Mouse (Mus musculus): Measurements from ENCODE around the gene Cdk2. TPM values are rescaled to one million over a fixed set of nuclear protein-coding genes. Genes with fewer than 3 reads are reported as not detected.
A peak's percentile ranks its signal among the peaks of the same experiment; 100 is the strongest.

Gene Cdk2
- polyA plus RNA-seq, 1 experiment from 2014 or later, result 100 TPM

DNA sequence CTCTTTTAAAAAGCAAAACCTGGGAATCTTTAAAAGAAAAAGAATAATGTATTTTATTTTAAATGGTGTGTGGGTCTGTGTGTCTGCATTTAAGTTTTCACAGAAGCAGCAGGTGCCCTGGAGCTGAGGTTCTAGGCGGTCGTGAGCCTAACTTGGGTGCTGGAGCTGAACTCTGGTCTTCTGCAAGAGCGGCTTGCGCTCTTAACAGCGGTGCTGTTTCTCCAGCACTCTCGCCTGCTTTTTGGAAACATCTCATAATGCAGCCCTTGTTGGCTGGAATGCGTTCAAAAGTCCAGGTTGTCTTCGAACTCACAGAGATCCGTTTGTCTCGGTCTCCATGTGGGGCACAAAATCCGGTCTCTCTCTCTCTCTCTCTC lies 474 bp upstream of the Cdk2 start:
- peaks cover 25% of the 10 kb centered on the region for H3K36me3 ChIP-seq (ENCODE audit: insufficient read depth, low read length)
- ATAC-seq (ENCODE audit: low FRiP score, low TSS enrichment), result no peak
- peaks cover 25% of the 10 kb centered on the region for H3K4me1 ChIP-seq (ENCODE audit: insufficient read depth, low read length)
- peak overlapping the region; percentile 94 for H3K4me3 ChIP-seq (ENCODE audit: low read length)
- peak overlapping the region; percentile 85 for H3K4me2 ChIP-seq (replicated peaks; ENCODE audit: low read depth, low read length)
- H3K27me3 ChIP-seq (ENCODE audit: insufficient read depth, low read length), result no peaks in the 10 kb centered on the region
- peak overlapping the region; percentile 92 for H3K9ac ChIP-seq (replicated peaks; ENCODE audit: low read length)
- H3K9me3 ChIP-seq (ENCODE audit: low read length), result no peaks in the 10 kb centered on the region
- H3K27ac ChIP-seq (ENCODE audit: low read length), result peak overlapping the region; percentile 78
- 7% methylated on average over 11 of the region's 11 CpGs for WGBS

DNA sequence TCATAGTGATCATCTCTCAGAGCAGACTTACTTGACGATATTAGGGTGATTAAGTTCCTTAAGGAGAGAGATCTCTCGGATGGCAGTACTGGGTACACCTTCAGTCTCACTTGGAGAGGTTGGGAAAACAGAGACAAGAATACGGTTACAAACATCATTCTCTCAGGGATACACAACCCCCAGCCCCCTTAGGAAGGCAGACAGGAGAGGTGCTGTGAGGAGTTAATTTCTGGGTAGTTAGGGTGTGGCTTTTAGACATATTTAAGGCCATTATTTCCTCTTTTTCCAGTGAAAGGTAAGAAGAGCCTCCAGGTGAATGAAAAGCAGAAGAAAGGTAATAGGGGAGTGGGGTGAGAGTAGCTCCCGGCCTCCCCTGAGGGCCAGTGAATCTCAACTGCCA lies 936 bp downstream of the Cdk2 start, which contains the start of gene Pmel:
Gene Pmel, plus strand, starts transcription at position 301 of the 400 bp plus-strand sequence.
- peak within 1 kb of the TSS; percentile 99 for H3K27ac ChIP-seq (ENCODE audit: low read length)
- no peaks in the 10 kb centered on the region for H3K27me3 ChIP-seq (ENCODE audit: insufficient read depth, low read length)
- H3K4me1 ChIP-seq (ENCODE audit: insufficient read depth, low read length), result peaks cover 25% of the 10 kb centered on the region
- no peak for ATAC-seq (ENCODE audit: low FRiP score, low TSS enrichment)
- no peaks in the 10 kb centered on the region for H3K9me3 ChIP-seq (ENCODE audit: low read length)
- H3K4me3 ChIP-seq (ENCODE audit: low read length), result peak within 1 kb of the TSS; percentile 94
- peak within 1 kb of the TSS; percentile 92 for H3K9ac ChIP-seq (replicated peaks; ENCODE audit: low read length)
- H3K4me2 ChIP-seq (replicated peaks; ENCODE audit: low read depth, low read length), result peak within 1 kb of the TSS; percentile 85
- peaks cover 35% of the 10 kb centered on the region for H3K36me3 ChIP-seq (ENCODE audit: insufficient read depth, low read length)
- WGBS, result 3% methylated on average over 4 of the region's 4 CpGs

DNA sequence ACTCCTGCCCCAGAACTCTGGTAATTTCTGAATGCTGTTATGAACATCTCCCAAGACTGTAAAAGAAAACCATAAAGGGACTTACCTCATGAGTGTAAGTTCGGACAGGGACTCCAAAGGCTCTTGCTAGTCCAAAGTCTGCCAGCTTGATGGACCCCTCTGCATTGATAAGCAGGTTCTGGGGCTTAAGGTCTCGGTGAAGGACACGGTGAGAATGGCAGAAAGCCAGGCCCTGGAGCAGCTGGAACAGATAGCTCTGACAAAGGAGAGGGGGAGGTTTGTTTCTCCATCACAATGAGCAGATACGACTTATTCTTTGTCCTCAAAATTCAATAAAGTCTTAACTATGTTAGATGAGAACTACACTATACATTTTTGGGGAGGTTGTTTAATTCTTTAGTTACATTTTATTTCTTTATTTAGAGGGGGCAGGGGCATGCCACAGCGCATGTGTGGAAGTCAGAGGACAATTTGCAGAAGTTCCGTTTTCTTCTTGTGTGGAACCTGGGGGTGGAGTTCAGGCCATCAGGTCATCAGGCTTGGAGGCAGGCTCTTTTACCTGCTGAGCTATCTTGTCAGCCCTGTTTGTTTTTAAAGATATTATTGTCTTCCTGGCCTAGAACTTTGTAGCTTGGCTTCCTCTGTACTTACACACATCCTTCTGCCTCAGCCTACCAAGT lies 2.4 kb downstream of the Cdk2 start:
- Histone ChIP-seq H3K27me3 (ENCODE audit: insufficient read depth, low read length) (no peaks in the 10 kb centered on the region), H3K4me2 (replicated peaks; ENCODE audit: low read depth, low read length) (no peak overlapping the region)
- ATAC-seq (ENCODE audit: low FRiP score, low TSS enrichment), result no peak

GRCm38 (mm10) chr10:128700712-128701111 lies 4.1 kb downstream of the Cdk2 start:
- Histone ChIP-seq H3K4me2 (replicated peaks; ENCODE audit: low read depth, low read length) (no peak overlapping the region), H3K27me3 (ENCODE audit: insufficient read depth, low read length) (no peaks in the 10 kb centered on the region), H3K36me3 (ENCODE audit: insufficient read depth, low read length) (peaks cover 47% of the 10 kb centered on the region), H3K4me3 (ENCODE audit: low read length) (no peak overlapping the region), H3K27ac (ENCODE audit: low read length) (no peak overlapping the region), H3K9ac (replicated peaks; ENCODE audit: low read length) (no peak overlapping the region), H3K9me3 (ENCODE audit: low read length) (no peaks in the 10 kb centered on the region), H3K4me1 (ENCODE audit: insufficient read depth, low read length) (peaks cover 25% of the 10 kb centered on the region)
- ATAC-seq (ENCODE audit: low FRiP score, low TSS enrichment), result no peak
- WGBS, result 97% methylated on average over 5 of the region's 5 CpGs

More for the DNA sequence above, 2.4 kb downstream of the Cdk2 start:
- Histone ChIP-seq H3K9ac (replicated peaks; ENCODE audit: low read length) (no peak overlapping the region), H3K4me1 (ENCODE audit: insufficient read depth, low read length) (peaks cover 25% of the 10 kb centered on the region), H3K27ac (ENCODE audit: low read length) (no peak overlapping the region), H3K9me3 (ENCODE audit: low read length) (no peaks in the 10 kb centered on the region), H3K36me3 (ENCODE audit: insufficient read depth, low read length) (peaks cover 44% of the 10 kb centered on the region), H3K4me3 (ENCODE audit: low read length) (no peak overlapping the region)
- WGBS, result 73% methylated on average over 6 of the region's 6 CpGs

DNA sequence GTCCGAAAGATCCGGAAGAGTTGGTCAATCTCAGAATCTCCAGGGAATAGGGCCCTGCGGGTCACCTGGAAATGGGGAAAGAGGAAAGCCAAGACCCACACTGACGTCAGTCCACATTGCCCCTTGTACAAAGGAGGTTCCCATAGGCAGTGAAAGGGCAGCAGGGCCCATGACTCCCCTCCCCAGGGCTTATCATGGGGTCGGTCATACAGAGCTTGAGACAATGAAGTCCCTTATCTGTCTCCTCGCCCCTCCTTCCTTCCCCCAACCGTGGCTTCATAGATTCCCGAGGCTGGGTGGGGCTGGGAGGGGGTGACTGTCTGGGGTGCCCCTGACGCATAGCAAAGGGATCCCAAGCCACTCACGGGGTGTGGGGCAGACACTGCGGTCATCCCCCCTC lies 5.2 kb downstream of the Cdk2 start:
- no peak overlapping the region for H3K4me2 ChIP-seq (replicated peaks; ENCODE audit: low read depth, low read length)
- ATAC-seq (ENCODE audit: low FRiP score, low TSS enrichment), result no peak
- H3K9ac ChIP-seq (replicated peaks; ENCODE audit: low read length), result no peak overlapping the region
- no peak overlapping the region for H3K27ac ChIP-seq (ENCODE audit: low read length)
- peaks cover 47% of the 10 kb centered on the region for H3K36me3 ChIP-seq (ENCODE audit: insufficient read depth, low read length)
- no peaks in the 10 kb centered on the region for H3K9me3 ChIP-seq (ENCODE audit: low read length)
- 78% methylated on average over 11 of the region's 11 CpGs for WGBS
- H3K4me3 ChIP-seq (ENCODE audit: low read length), result no peak overlapping the region
- H3K4me1 ChIP-seq (ENCODE audit: insufficient read depth, low read length), result peaks cover 26% of the 10 kb centered on the region
- H3K27me3 ChIP-seq (ENCODE audit: insufficient read depth, low read length), result no peaks in the 10 kb centered on the region

DNA sequence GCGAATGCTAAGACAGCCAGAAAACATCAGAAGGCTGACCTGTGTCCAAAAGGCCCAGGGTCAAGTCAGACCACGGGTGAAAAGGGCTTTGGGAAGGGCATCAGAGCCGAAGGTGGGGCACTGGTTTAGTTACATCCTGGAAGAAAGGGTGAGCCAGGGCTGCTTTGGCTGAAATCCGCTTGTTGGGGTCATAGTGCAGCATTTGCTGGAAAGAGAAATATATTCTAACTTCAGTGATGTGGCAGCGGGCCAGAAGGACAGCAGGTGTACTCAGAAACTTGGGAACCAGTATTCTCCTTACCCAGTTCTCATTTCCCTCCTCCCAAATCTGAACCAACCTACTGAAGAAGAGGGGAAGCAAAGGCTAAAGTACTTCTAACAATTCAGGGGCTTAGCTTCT lies 5.8 kb downstream of the Cdk2 start:
- Histone ChIP-seq H3K9me3 (ENCODE audit: low read length) (no peaks in the 10 kb centered on the region), H3K4me3 (ENCODE audit: low read length) (no peak overlapping the region), H3K27me3 (ENCODE audit: insufficient read depth, low read length) (no peaks in the 10 kb centered on the region), H3K4me2 (replicated peaks; ENCODE audit: low read depth, low read length) (no peak overlapping the region), H3K4me1 (ENCODE audit: insufficient read depth, low read length) (peaks cover 28% of the 10 kb centered on the region), H3K27ac (ENCODE audit: low read length) (no peak overlapping the region), H3K36me3 (ENCODE audit: insufficient read depth, low read length) (peaks cover 47% of the 10 kb centered on the region), H3K9ac (replicated peaks; ENCODE audit: low read length) (no peak overlapping the region)
- no peak for ATAC-seq (ENCODE audit: low FRiP score, low TSS enrichment)
- WGBS, result 77% methylated on average over 5 of the region's 5 CpGs

DNA sequence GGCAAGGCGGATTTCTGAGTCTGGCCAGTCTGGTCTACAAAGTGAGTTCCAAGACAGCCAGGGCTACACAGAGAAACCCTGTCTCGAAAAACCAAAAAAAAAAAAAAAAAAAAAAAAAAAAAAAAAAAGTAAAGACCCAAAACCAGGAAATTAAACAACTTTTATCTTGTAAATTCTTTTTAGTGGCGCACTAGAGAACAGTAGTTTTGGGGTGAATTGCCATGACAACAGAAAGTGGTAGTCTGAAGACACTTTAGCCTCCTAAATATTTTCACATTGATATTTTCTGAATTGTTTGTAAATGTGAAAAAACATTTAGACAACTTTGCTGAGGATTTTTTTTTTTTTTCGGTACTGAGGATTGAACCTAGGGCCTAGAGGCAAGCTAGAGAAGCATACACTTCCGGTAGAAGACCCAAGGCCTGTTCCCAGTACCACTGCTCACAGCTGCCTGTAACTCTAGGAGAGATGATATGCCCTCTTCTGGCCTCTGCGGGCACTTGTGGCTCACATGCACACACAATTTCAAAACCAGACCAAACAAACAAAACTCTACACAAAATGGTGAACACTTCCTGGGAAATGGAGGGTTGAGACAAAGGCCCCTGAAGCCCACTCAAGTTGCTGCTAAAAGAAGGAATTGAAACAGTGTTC lies 7.6 kb downstream of the Cdk2 start:
- Histone ChIP-seq H3K9me3 (ENCODE audit: low read length) (no peaks in the 10 kb centered on the region), H3K4me1 (ENCODE audit: insufficient read depth, low read length) (peaks cover 14% of the 10 kb centered on the region), H3K4me3 (ENCODE audit: low read length) (no peak overlapping the region), H3K27me3 (ENCODE audit: insufficient read depth, low read length) (no peaks in the 10 kb centered on the region), H3K36me3 (ENCODE audit: insufficient read depth, low read length) (peaks cover 40% of the 10 kb centered on the region), H3K27ac (ENCODE audit: low read length) (peak overlapping the region; percentile 75), H3K9ac (replicated peaks; ENCODE audit: low read length) (peak overlapping the region; percentile 53; the same call in 1 of the 2 replicates), H3K4me2 (replicated peaks; ENCODE audit: low read depth, low read length) (peak overlapping the region; percentile 70)
- ATAC-seq (ENCODE audit: low FRiP score, low TSS enrichment), result no peak
- 86% methylated on average over 6 of the region's 6 CpGs for WGBS

GRCm38 (mm10) chr10:128695992-128696807 lies 8.6 kb downstream of the Cdk2 start, which contains the start of gene Rab5b:
Gene Rab5b (minus strand): TSS chr10:128696264.
- peaks cover 14% of the 10 kb centered on the region for H3K4me1 ChIP-seq (ENCODE audit: insufficient read depth, low read length)
- H3K4me2 ChIP-seq (replicated peaks; ENCODE audit: low read depth, low read length), result peak within 1 kb of the TSS; percentile 70
- peak; percentile 99 for ATAC-seq (ENCODE audit: low FRiP score, low TSS enrichment)
- H3K9ac ChIP-seq (replicated peaks; ENCODE audit: low read length), result peak within 1 kb of the TSS; percentile 88
- H3K27ac ChIP-seq (ENCODE audit: low read length), result peak within 1 kb of the TSS; percentile 99
- peaks cover 30% of the 10 kb centered on the region for H3K36me3 ChIP-seq (ENCODE audit: insufficient read depth, low read length)
- H3K9me3 ChIP-seq (ENCODE audit: low read length), result no peaks in the 10 kb centered on the region
- peak within 1 kb of the TSS; percentile 80 for H3K4me3 ChIP-seq (ENCODE audit: low read length)
- WGBS, result under 1% methylated on average over 38 of the region's 40 CpGs
- H3K27me3 ChIP-seq (ENCODE audit: insufficient read depth, low read length), result no peaks in the 10 kb centered on the region

- no peaks in the 10 kb centered on the region for H3K27me3 ChIP-seq (ENCODE audit: insufficient read depth, low read length)
- no peaks in the 10 kb centered on the region for H3K9me3 ChIP-seq (ENCODE audit: low read length)
- ATAC-seq (ENCODE audit: low FRiP score, low TSS enrichment), result no peak
- peak overlapping the region; percentile 99 for H3K27ac ChIP-seq (ENCODE audit: low read length)
- peaks cover 14% of the 10 kb centered on the region for H3K4me1 ChIP-seq (ENCODE audit: insufficient read depth, low read length)
- peaks cover 23% of the 10 kb centered on the region for H3K36me3 ChIP-seq (ENCODE audit: insufficient read depth, low read length)
- peak overlapping the region; percentile 88 for H3K9ac ChIP-seq (replicated peaks; ENCODE audit: low read length)
- peak overlapping the region; percentile 80 for H3K4me3 ChIP-seq (ENCODE audit: low read length)
- peak overlapping the region; percentile 70 for H3K4me2 ChIP-seq (replicated peaks; ENCODE audit: low read depth, low read length)
- under 1% methylated on average over 20 of the region's 22 CpGs for WGBS
Observed at GRCm38 (mm10) chr10:128695411-128695991, 9.3 kb downstream of the Cdk2 start.
